Mouse (Mus musculus) CH12.LX (cell line): ENCODE data around the gene Txndc2.

ENCODE experiments used
- BHLHE40 ChIP-seq: IDR thresholded peaks from 2 replicates; pipeline ENCODE4 v1.6.1; 2011; ENCODE audit warnings: mild to moderate bottlenecking, low read depth, low read length, improper control_type of control experiment
- CTCF ChIP-seq, 2 experiments: IDR thresholded peaks in 1 of 2; conservative IDR thresholded peaks in 1 of 2; 2 replicates each; pipeline ENCODE4 v1.5.1; 2011 to 2012; ENCODE audit warnings: low read depth in 2 of 2, low read length in 2 of 2, improper control_type of control experiment in 1 of 2, inconsistent platforms in 1 of 2, mild to moderate bottlenecking in 1 of 2, moderate library complexity in 1 of 2
- E2F4 ChIP-seq: IDR thresholded peaks from 2 replicates; pipeline ENCODE4 v1.6.1; 2011; ENCODE audit warnings: low read depth, low read length, improper control_type of control experiment; ENCODE audit not compliant: insufficient replicate concordance
- EP300 ChIP-seq: IDR thresholded peaks from 2 replicates; pipeline ENCODE4 v1.6.1; 2011; ENCODE audit warnings: low read length, improper control_type of control experiment
- IRF4 ChIP-seq: IDR thresholded peaks from 2 replicates; pipeline ENCODE4 v1.6.1; 2014; ENCODE audit warnings: low read depth, mild to moderate bottlenecking, inconsistent platforms, low read length, improper control_type of control experiment
- JUN ChIP-seq: IDR thresholded peaks from 2 replicates; pipeline ENCODE4 v1.6.1; 2011; ENCODE audit warnings: low read depth, mild to moderate bottlenecking, low read length, improper control_type of control experiment, moderate library complexity; ENCODE audit not compliant: insufficient read depth
- MAFK ChIP-seq: IDR thresholded peaks from 2 replicates; pipeline ENCODE4 v1.6.1; 2011; ENCODE audit warnings: low read length, improper control_type of control experiment; ENCODE audit not compliant: insufficient replicate concordance
- POLR2A ChIP-seq: IDR thresholded peaks from 2 replicates; pipeline ENCODE4 v1.6.1; 2011; ENCODE audit warnings: low read depth, mild to moderate bottlenecking, improper control_type of control experiment, low read length
- SMC3 ChIP-seq: IDR thresholded peaks from 2 replicates; pipeline ENCODE4 v1.6.1; 2011; ENCODE audit warnings: low read depth, low read length, improper control_type of control experiment
- TCF12 ChIP-seq: IDR thresholded peaks from 2 replicates; pipeline ENCODE4 v1.6.1; 2014; ENCODE audit warnings: low read depth, mild to moderate bottlenecking, inconsistent platforms, low read length, improper control_type of control experiment
- USF1 ChIP-seq: IDR thresholded peaks from 2 replicates; pipeline ENCODE4 v1.6.1; 2014; ENCODE audit warnings: low read depth, mild to moderate bottlenecking, inconsistent platforms, low read length, improper control_type of control experiment
- ZC3H11A ChIP-seq: IDR thresholded peaks from 2 replicates; pipeline ENCODE4 v1.6.1; 2012; ENCODE audit warnings: low read depth, mild to moderate bottlenecking, inconsistent platforms, low read length, improper control_type of control experiment
- ZKSCAN1 ChIP-seq: IDR thresholded peaks from 2 replicates; pipeline ENCODE4 v1.6.1; 2012; ENCODE audit warnings: low read depth, inconsistent platforms, low read length, improper control_type of control experiment, borderline replicate concordance
- ZNF384 ChIP-seq: IDR thresholded peaks from 2 replicates; pipeline ENCODE4 v1.6.1; 2012; ENCODE audit warnings: low read depth, low read length, improper control_type of control experiment, inconsistent platforms

DNA sequence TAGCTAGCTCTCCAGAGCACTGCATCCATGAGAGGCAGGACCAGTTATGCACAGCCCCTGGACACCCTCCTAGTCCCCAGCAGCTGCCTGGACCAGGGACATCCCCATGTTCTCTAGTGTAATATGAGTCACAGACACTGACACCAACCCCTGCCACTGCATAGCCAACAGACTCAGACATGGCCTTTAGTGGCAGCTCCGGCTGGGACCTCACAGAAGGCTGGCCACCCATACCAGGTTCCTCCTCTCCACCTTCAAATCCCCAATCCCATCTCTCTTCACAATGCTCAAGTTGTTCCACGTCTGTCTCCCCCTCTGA lies 7.2 kb upstream of the Txndc2 start:
- TF ChIP-seq JUN (no peak), CTCF (conservative IDR thresholded peaks at IDR 0.05 in 1 of 2, IDR thresholded peaks at IDR 0.05 in 1 of 2; ENCODE audit: low read depth in 2 of 2, low read length in 2 of 2) (no peak), ZNF384 (no peak), USF1 (no peak), POLR2A (no peak), EP300 (no peak), SMC3 (no peak), TCF12 (no peak), IRF4 (no peak), ZC3H11A (no peak), BHLHE40 (no peak), ZKSCAN1 (no peak), E2F4 (no peak), MAFK (no peak)
